Mouse (Mus musculus): ENCODE measurements at regions not wholly inside any gene's neighbourhood (a gene's known extent, or its start where the extent isn't known, plus 50 kb on each side); places are given as distances from the start of the nearest gene placed in this dataset.

DNA sequence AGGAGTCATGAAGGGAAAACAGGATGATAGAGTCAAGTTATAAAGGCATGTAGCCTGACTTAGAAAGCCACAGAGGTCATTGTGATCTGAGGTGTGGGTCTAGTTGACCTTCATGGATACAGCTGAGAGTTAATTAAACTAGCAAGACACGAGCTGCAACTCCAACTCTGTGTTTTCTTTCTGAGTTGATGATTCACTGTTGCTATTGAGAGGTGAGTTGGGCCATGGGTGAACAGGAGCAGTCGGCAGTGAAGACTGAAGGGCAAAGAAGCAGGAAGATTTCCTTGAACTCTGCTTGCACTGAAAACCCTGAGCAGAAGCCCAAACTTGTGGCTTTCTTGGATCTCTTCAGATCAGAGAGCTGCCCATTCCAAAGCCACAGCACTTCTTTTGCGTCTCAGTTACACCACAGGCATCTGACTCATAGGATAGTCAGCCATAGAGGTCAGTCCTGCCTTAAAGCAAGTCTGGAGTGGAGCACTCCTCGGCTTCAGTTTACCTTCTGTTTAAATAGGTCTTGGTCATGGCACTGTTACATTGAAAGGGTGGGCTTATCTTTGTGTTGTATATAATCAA lies 151.7 kb upstream of the Trp63 start:
- no peak for TF ChIP-seq POLR2A (IDR thresholded peaks at IDR 0.05; ENCODE audit: low read depth, low read length)
- no peak for TF ChIP-seq CTCF (IDR thresholded peaks at IDR 0.05; ENCODE audit: borderline replicate concordance, insufficient read depth, low read length)
